Comparison of ENCODE assay signal across 26 mouse cellular contexts in genomic region chr3:95879063-95879462, GRCm38 (mm10).
"Had no signal": no experiment of that assay in that cellular context is flagged by ENCODE, and none has a peak within 500 bp of the region (broad histone marks: within the 10 kb centered on the region; RNA-seq: fewer than 3 reads in every experiment).

No protein-coding gene starts in this region.

- DNase-seq: gastrocnemius, adult 2 months; gastrocnemius, postnatal 10 days; gastrocnemius, postnatal 25 days; heart, adult 11 months; heart, postnatal 14 days; heart, postnatal 36 days; kidney, adult 11 months; kidney, adult 2 months; kidney, adult 9 months; kidney, postnatal 14 days; kidney, postnatal 36 days; layer of hippocampus, adult 9-11 months; layer of hippocampus, postnatal 36 days; left cerebral cortex, postnatal 4 days had no signal

- ATAC-seq: hindbrain, postnatal 0 days; intestine, embryonic 16.5 days had no signal

- H3K9ac ChIP-seq: heart, embryonic 13.5 days; heart, embryonic 15.5 days; hindbrain, embryonic 13.5 days; hindbrain, embryonic 15.5 days; kidney, embryonic 15.5 days; limb, embryonic 13.5 days; limb, embryonic 15.5 days had no signal

- H3K27me3 ChIP-seq: heart, embryonic 13.5 days; heart, embryonic 15.5 days; hindbrain, embryonic 15.5 days; limb, embryonic 13.5 days; limb, embryonic 15.5 days had no signal

- H3K27ac ChIP-seq: gastrocnemius, adult 2 months; heart, adult 2 months; heart, embryonic 13.5 days; heart, embryonic 15.5 days; hindbrain, embryonic 13.5 days; hindbrain, embryonic 15.5 days; hindbrain, postnatal 0 days; kidney, embryonic 15.5 days; kidney, postnatal 0 days; limb, embryonic 13.5 days; limb, embryonic 15.5 days had no signal

- H3K36me3 ChIP-seq: hindbrain, embryonic 13.5 days; hindbrain, embryonic 15.5 days; kidney, embryonic 15.5 days; limb, embryonic 13.5 days; limb, embryonic 15.5 days had no signal

- H3K9me3 ChIP-seq: heart, embryonic 13.5 days; heart, embryonic 15.5 days; hindbrain, embryonic 13.5 days; hindbrain, embryonic 15.5 days; kidney, embryonic 15.5 days; limb, embryonic 13.5 days; limb, embryonic 15.5 days had no signal

- H3K4me3 ChIP-seq: gastrocnemius, adult 2 months; heart, adult 2 months; heart, embryonic 13.5 days; heart, embryonic 15.5 days; hindbrain, embryonic 13.5 days; hindbrain, embryonic 15.5 days; kidney, embryonic 15.5 days; limb, embryonic 13.5 days; limb, embryonic 15.5 days had no signal

- H3K4me2 ChIP-seq: heart, embryonic 11.5 days; heart, embryonic 13.5 days; heart, embryonic 15.5 days; hindbrain, embryonic 13.5 days; hindbrain, embryonic 15.5 days; kidney, embryonic 15.5 days; limb, embryonic 13.5 days; limb, embryonic 15.5 days had no signal
